Mouse (Mus musculus): ENCODE measurements around the gene Rad9a. TPM values are rescaled to one million over a fixed set of nuclear protein-coding genes. Genes with fewer than 3 reads are reported as not detected.

The Rad9a gene
- total RNA-seq, 1 experiment from 2014 or later = 20.5 TPM

- no peak for ATAC-seq (replicated peaks; ENCODE audit: low read depth, poor library complexity, severe bottlenecking)
Measured at GRCm38 (mm10) chr19:4219943-4220342, 18.5 kb upstream of the Rad9a start.

GRCm38 (mm10) chr19:4218784-4219183 lies 17.3 kb upstream of the Rad9a start:
- peak; percentile 23; the same call in 1 of the 2 replicates for ATAC-seq (replicated peaks; ENCODE audit: low read depth, poor library complexity, severe bottlenecking)

GRCm38 (mm10) chr19:4218293-4218692 lies 16.8 kb upstream of the Rad9a start:
- no peak for ATAC-seq (replicated peaks; ENCODE audit: low read depth, poor library complexity, severe bottlenecking)

GRCm38 (mm10) chr19:4217855-4218254 lies 16.4 kb upstream of the Rad9a start:
- no peak for ATAC-seq (replicated peaks; ENCODE audit: low read depth, poor library complexity, severe bottlenecking)

- no peak for ATAC-seq (replicated peaks; ENCODE audit: low read depth, poor library complexity, severe bottlenecking)
Measured at GRCm38 (mm10) chr19:4217140-4217539, 15.7 kb upstream of the Rad9a start.

GRCm38 (mm10) chr19:4216041-4216685 lies 14.7 kb upstream of the Rad9a start:
- ATAC-seq (replicated peaks; ENCODE audit: low read depth, poor library complexity, severe bottlenecking) = no peak

- ATAC-seq (replicated peaks; ENCODE audit: low read depth, poor library complexity, severe bottlenecking) = no peak
Measured at GRCm38 (mm10) chr19:4215451-4215840, 14.0 kb upstream of the Rad9a start.

- no peak for ATAC-seq (replicated peaks; ENCODE audit: low read depth, poor library complexity, severe bottlenecking)
Measured at GRCm38 (mm10) chr19:4214771-4215450, 13.4 kb upstream of the Rad9a start.

GRCm38 (mm10) chr19:4214071-4214770 lies 12.8 kb upstream of the Rad9a start, which contains the start of the genes Clcf1 and AC109138.7:
Gene Clcf1, plus strand, starts transcription at chr19:4214238.
Gene AC109138.7, plus strand, starts transcription at chr19:4214357.
- 0 out of 2 replicates have a peak, but pooled peaks have one; percentile 30 for ATAC-seq (replicated peaks; ENCODE audit: low read depth, poor library complexity, severe bottlenecking)

- ATAC-seq (replicated peaks; ENCODE audit: low read depth, poor library complexity, severe bottlenecking) = peak; percentile 37
Measured at GRCm38 (mm10) chr19:4213524-4213974, 12.1 kb upstream of the Rad9a start.

GRCm38 (mm10) chr19:4211891-4212588 lies 10.6 kb upstream of the Rad9a start:
- no peak for ATAC-seq (replicated peaks; ENCODE audit: low read depth, poor library complexity, severe bottlenecking)

- ATAC-seq (replicated peaks; ENCODE audit: low read depth, poor library complexity, severe bottlenecking) = no peak
Measured at GRCm38 (mm10) chr19:4208563-4208962, 7.1 kb upstream of the Rad9a start.

GRCm38 (mm10) chr19:4206971-4207370 lies 5.5 kb upstream of the Rad9a start:
- peak; percentile 84 for ATAC-seq (replicated peaks; ENCODE audit: low read depth, poor library complexity, severe bottlenecking)

GRCm38 (mm10) chr19:4204889-4205288 lies 3.4 kb upstream of the Rad9a start:
- no peak for ATAC-seq (replicated peaks; ENCODE audit: low read depth, poor library complexity, severe bottlenecking)

- ATAC-seq (replicated peaks; ENCODE audit: low read depth, poor library complexity, severe bottlenecking) = 0 out of 2 replicates have a peak, but pooled peaks have one; percentile 30
Measured at GRCm38 (mm10) chr19:4203604-4204326, 2.3 kb upstream of the Rad9a start.

- no peak for ATAC-seq (replicated peaks; ENCODE audit: low read depth, poor library complexity, severe bottlenecking)
Measured at GRCm38 (mm10) chr19:4203148-4203547, 1.7 kb upstream of the Rad9a start.

GRCm38 (mm10) chr19:4202149-4202548 lies 687 bp upstream of the Rad9a start:
- no peak for ATAC-seq (replicated peaks; ENCODE audit: low read depth, poor library complexity, severe bottlenecking)

- no peak for ATAC-seq (replicated peaks; ENCODE audit: low read depth, poor library complexity, severe bottlenecking)
Measured at GRCm38 (mm10) chr19:4197180-4197579, 4.3 kb downstream of the Rad9a start.

- ATAC-seq (replicated peaks; ENCODE audit: low read depth, poor library complexity, severe bottlenecking) = no peak
Measured at GRCm38 (mm10) chr19:4196548-4196947, 4.9 kb downstream of the Rad9a start.

- ATAC-seq (replicated peaks; ENCODE audit: low read depth, poor library complexity, severe bottlenecking) = no peak
Measured at GRCm38 (mm10) chr19:4196048-4196447, 5.4 kb downstream of the Rad9a start.

Data from common myeloid progenitor, adult 5-6 weeks (primary cell).